Mouse (Mus musculus): ENCODE measurements at regions not wholly inside any gene's neighbourhood (a gene's known extent, or its start where the extent isn't known, plus 50 kb on each side); places are given as distances from the start of the nearest gene placed in this dataset.

DNA sequence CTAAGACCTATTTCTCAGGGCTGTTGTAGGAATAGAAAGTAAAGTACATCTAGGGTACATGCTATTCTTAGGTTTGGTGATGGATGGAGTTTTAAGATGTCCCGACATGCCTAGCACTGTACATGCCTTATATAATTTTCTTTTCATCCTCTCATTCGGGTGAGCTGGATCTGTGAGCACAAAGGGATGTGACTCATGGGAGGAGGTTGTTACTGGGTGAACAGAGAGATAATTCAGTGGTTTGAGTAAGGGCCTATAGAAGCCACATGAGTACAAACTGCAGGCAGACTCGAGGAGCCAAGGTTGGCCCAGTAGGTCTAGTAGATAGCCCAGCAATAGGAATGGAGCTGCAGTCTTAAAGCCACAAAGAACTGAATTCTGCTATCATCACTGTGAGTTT, 76.5 kb upstream of the Tnfaip3 start:
- Histone ChIP-seq H3K4me3 (replicated peaks; ENCODE audit: low read depth, low read length) (no peak overlapping the region), H3K27me3 (ENCODE audit: control insufficient read depth, insufficient read depth, low read length) (no peaks in the 10 kb centered on the region), H3K9me3 (ENCODE audit: control insufficient read depth, low read length) (no peaks in the 10 kb centered on the region), H3K36me3 (ENCODE audit: control insufficient read depth, insufficient read depth, low read length) (no peaks in the 10 kb centered on the region), H3K9ac (replicated peaks; ENCODE audit: low read length) (no peak overlapping the region), H3K4me1 (ENCODE audit: control insufficient read depth, insufficient read depth, low read length) (no peaks in the 10 kb centered on the region), H3K4me2 (ENCODE audit: low read length) (no peak overlapping the region), H3K27ac (replicated peaks; ENCODE audit: low read depth, low read length) (no peak overlapping the region)
- WGBS, result 91% methylated on average over 3 of the region's 3 CpGs
- no peak for ATAC-seq (ENCODE audit: low FRiP score, low TSS enrichment)
- DNase-seq, result no peak

DNA sequence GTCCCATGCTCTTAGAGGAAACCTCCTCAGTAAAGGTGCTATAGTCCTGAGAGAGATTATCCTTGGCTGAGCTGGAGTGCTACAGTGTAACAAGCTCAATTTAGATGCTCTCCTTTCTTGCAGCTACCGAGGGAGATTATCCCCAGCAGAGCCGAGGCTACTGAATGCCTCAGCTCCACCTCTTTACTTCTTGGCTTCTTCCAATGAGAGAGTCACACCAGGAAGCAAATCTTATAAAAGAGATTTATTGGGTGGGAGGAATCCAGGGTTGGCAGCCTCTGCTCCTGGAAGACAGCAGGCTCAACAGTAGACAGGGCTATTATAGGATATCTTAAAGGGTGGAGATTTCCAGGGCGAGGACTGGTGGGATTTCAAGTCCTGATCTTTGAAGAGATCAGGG, 75.7 kb upstream of the Tnfaip3 start:
- H3K36me3 ChIP-seq (ENCODE audit: control insufficient read depth, insufficient read depth, low read length), result no peaks in the 10 kb centered on the region
- H3K4me2 ChIP-seq (ENCODE audit: low read length), result no peak overlapping the region
- no peaks in the 10 kb centered on the region for H3K27me3 ChIP-seq (ENCODE audit: control insufficient read depth, insufficient read depth, low read length)
- ATAC-seq (ENCODE audit: low FRiP score, low TSS enrichment), result no peak
- no peak for DNase-seq
- 17% methylated on average over 3 of the region's 3 CpGs for WGBS
- H3K4me1 ChIP-seq (ENCODE audit: control insufficient read depth, insufficient read depth, low read length), result no peaks in the 10 kb centered on the region
- no peak overlapping the region for H3K9ac ChIP-seq (replicated peaks; ENCODE audit: low read length)
- H3K9me3 ChIP-seq (ENCODE audit: control insufficient read depth, low read length), result no peaks in the 10 kb centered on the region
- H3K27ac ChIP-seq (replicated peaks; ENCODE audit: low read depth, low read length), result no peak overlapping the region
- no peak overlapping the region for H3K4me3 ChIP-seq (replicated peaks; ENCODE audit: low read depth, low read length)

DNA sequence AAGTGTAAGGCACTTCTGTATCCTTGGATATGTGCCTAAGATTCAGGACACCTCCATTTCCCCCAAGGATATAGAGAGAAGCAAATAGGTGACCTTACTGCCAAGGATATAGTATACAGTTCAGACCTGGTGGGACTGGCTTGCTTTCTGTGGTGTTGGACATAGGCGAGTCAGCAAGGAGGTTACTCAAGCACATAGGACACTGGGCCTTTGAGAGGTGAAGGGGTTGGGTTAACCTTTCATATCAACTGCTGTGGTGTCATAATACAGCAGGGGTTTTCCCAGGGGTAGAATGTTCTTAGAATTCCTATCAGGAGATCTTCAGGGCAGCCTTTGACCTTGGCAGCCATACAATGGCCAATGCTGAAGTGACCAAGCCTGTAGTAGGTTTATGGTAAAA, 71.5 kb upstream of the Tnfaip3 start:
- 91% methylated on average over 1 of the region's 1 CpGs for WGBS
- no peaks in the 10 kb centered on the region for H3K27me3 ChIP-seq (ENCODE audit: control insufficient read depth, insufficient read depth, low read length)
- H3K4me1 ChIP-seq (ENCODE audit: control insufficient read depth, insufficient read depth, low read length), result no peaks in the 10 kb centered on the region
- H3K36me3 ChIP-seq (ENCODE audit: control insufficient read depth, insufficient read depth, low read length), result no peaks in the 10 kb centered on the region
- no peak overlapping the region for H3K4me3 ChIP-seq (replicated peaks; ENCODE audit: low read depth, low read length)
- ATAC-seq (ENCODE audit: low FRiP score, low TSS enrichment), result no peak
- H3K4me2 ChIP-seq (ENCODE audit: low read length), result no peak overlapping the region
- DNase-seq, result no peak
- H3K9me3 ChIP-seq (ENCODE audit: control insufficient read depth, low read length), result no peaks in the 10 kb centered on the region
- no peak overlapping the region for H3K9ac ChIP-seq (replicated peaks; ENCODE audit: low read length)
- H3K27ac ChIP-seq (replicated peaks; ENCODE audit: low read depth, low read length), result no peak overlapping the region

DNA sequence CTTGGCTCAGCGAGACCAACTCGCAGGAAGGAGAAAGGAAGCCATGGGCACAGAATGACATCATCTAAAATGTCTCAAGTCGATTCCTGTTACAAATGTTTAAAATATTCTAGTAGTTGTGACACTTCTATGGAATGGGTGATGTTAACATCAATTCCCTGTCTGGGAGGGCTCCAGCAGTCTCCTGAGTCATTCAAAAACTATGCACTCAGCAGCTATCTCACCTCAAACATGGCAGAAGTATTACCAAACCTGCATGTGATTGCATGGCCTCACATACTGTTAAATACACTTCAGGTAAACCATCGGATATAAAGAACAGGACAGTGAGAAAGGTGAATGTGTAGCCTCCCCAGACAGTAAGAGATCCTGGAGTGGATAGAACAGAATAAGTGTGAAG, 66.7 kb upstream of the Tnfaip3 start:
- no peak for DNase-seq
- H3K27ac ChIP-seq (replicated peaks; ENCODE audit: low read depth, low read length), result no peak overlapping the region
- H3K36me3 ChIP-seq (ENCODE audit: control insufficient read depth, insufficient read depth, low read length), result no peaks in the 10 kb centered on the region
- ATAC-seq (ENCODE audit: low FRiP score, low TSS enrichment), result no peak
- H3K4me3 ChIP-seq (replicated peaks; ENCODE audit: low read depth, low read length), result no peak overlapping the region
- no peaks in the 10 kb centered on the region for H3K9me3 ChIP-seq (ENCODE audit: control insufficient read depth, low read length)
- no peak overlapping the region for H3K4me2 ChIP-seq (ENCODE audit: low read length)
- no peaks in the 10 kb centered on the region for H3K4me1 ChIP-seq (ENCODE audit: control insufficient read depth, insufficient read depth, low read length)
- H3K9ac ChIP-seq (replicated peaks; ENCODE audit: low read length), result no peak overlapping the region
- WGBS, result 88% methylated on average over 4 of the region's 4 CpGs
- H3K27me3 ChIP-seq (ENCODE audit: control insufficient read depth, insufficient read depth, low read length), result no peaks in the 10 kb centered on the region

DNA sequence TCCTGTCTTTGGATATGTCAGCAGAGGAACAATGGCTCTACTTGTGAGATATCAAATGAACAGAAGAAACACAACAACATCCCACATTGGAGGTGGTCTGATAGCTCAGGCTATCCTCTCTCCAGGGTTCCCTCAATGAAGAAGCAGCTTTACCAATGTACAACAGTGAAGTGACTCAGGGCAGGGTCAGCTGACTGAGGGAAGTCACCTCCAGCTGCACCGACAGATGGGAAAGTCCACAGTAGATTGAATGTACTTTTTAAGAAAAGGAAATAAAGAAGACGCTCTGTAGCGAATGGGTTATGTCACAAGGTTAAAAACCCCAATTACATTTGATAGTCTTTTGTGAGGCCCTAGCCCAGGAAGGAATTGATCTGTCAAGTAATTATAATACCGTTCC, 62.6 kb upstream of the Tnfaip3 start:
- ATAC-seq (ENCODE audit: low FRiP score, low TSS enrichment), result no peak
- no peak overlapping the region for H3K27ac ChIP-seq (replicated peaks; ENCODE audit: low read depth, low read length)
- no peaks in the 10 kb centered on the region for H3K27me3 ChIP-seq (ENCODE audit: control insufficient read depth, insufficient read depth, low read length)
- H3K9me3 ChIP-seq (ENCODE audit: control insufficient read depth, low read length), result no peaks in the 10 kb centered on the region
- H3K4me3 ChIP-seq (replicated peaks; ENCODE audit: low read depth, low read length), result no peak overlapping the region
- no peak overlapping the region for H3K9ac ChIP-seq (replicated peaks; ENCODE audit: low read length)
- H3K36me3 ChIP-seq (ENCODE audit: control insufficient read depth, insufficient read depth, low read length), result no peaks in the 10 kb centered on the region
- H3K4me1 ChIP-seq (ENCODE audit: control insufficient read depth, insufficient read depth, low read length), result no peaks in the 10 kb centered on the region
- no peak overlapping the region for H3K4me2 ChIP-seq (ENCODE audit: low read length)
- WGBS, result 83% methylated on average over 4 of the region's 4 CpGs
- no peak for DNase-seq

DNA sequence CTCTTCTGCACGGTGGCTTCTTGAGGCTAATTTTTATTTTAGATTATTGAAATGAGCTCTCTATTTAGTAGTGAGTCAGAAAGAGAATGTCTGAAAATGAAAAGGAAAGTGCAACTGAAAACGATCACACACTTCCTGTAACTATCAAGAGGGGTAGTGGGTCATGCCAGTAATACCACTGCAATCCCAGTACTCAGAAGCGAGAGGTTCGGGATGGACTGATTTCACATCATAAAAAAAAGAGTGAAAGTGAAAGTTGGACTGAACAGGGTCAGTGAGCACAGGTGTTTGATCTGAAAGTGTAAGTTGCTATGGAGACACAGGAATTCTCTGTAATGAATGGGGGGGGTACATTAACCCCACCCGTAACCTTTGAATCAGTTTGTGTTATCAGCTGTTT, 52.9 kb upstream of the Tnfaip3 start:
- no peak for ATAC-seq (ENCODE audit: low FRiP score, low TSS enrichment)
- WGBS, result 89% methylated on average over 5 of the region's 5 CpGs
- Histone ChIP-seq H3K27ac (replicated peaks; ENCODE audit: low read depth, low read length) (no peak overlapping the region), H3K4me2 (ENCODE audit: low read length) (no peak overlapping the region), H3K27me3 (ENCODE audit: control insufficient read depth, insufficient read depth, low read length) (no peaks in the 10 kb centered on the region), H3K9ac (replicated peaks; ENCODE audit: low read length) (no peak overlapping the region), H3K4me1 (ENCODE audit: control insufficient read depth, insufficient read depth, low read length) (no peaks in the 10 kb centered on the region), H3K36me3 (ENCODE audit: control insufficient read depth, insufficient read depth, low read length) (no peaks in the 10 kb centered on the region), H3K4me3 (replicated peaks; ENCODE audit: low read depth, low read length) (no peak overlapping the region), H3K9me3 (ENCODE audit: control insufficient read depth, low read length) (no peaks in the 10 kb centered on the region)
- DNase-seq, result no peak

DNA sequence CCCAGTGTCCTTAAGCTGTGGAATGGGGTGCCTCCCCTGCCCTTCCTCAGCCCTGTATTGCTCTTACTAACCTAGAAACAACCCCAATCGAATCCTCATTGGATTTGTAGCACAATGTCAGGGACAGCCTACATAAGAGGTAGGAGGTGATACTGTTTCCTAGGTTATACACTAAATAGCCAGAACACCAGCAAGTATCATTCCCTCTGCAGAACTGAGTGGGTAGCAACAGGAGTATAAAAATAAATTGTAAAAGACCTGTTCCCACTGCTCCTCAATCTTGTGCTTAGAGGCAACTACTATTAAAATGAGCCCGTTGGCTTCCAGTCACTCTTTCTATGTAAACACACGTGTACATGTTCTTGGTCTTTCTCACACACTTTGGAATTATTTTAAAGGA, 52.2 kb upstream of the Tnfaip3 start:
- Histone ChIP-seq H3K27me3 (ENCODE audit: control insufficient read depth, insufficient read depth, low read length) (no peaks in the 10 kb centered on the region), H3K9me3 (ENCODE audit: control insufficient read depth, low read length) (no peaks in the 10 kb centered on the region), H3K4me1 (ENCODE audit: control insufficient read depth, insufficient read depth, low read length) (no peaks in the 10 kb centered on the region), H3K4me2 (ENCODE audit: low read length) (no peak overlapping the region), H3K4me3 (replicated peaks; ENCODE audit: low read depth, low read length) (no peak overlapping the region), H3K36me3 (ENCODE audit: control insufficient read depth, insufficient read depth, low read length) (no peaks in the 10 kb centered on the region), H3K27ac (replicated peaks; ENCODE audit: low read depth, low read length) (no peak overlapping the region), H3K9ac (replicated peaks; ENCODE audit: low read length) (no peak overlapping the region)
- ATAC-seq (ENCODE audit: low FRiP score, low TSS enrichment) (no peak), DNase-seq (no peak)
- 84% methylated on average over 3 of the region's 3 CpGs for WGBS

DNA sequence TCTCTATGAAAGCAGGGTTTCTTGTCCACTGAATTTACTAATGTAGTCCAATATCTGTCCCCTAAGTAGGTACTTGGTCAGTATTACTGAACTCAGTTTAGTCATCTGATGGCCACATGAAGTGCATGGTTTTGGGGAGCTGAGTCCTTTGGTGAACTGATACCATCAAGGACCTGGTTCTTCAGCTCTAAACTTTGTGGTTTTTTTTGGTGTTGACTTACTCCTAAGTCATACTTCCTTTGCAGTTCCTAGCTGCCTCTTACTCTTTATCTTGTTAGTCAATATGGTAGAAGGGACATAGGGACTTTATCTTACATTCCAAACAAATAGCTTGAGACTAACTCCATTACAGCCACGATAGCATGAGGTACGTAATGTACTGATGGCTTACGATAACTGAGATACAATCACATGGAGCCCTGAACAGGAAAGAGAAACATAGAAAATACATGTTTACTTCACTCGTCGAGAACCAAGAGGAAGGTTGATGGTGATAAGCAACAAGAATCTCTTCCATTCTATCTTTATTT, 51.4 kb upstream of the Tnfaip3 start:
- H3K27ac ChIP-seq (replicated peaks; ENCODE audit: low read depth, low read length), result no peak overlapping the region
- no peaks in the 10 kb centered on the region for H3K27me3 ChIP-seq (ENCODE audit: control insufficient read depth, insufficient read depth, low read length)
- no peaks in the 10 kb centered on the region for H3K36me3 ChIP-seq (ENCODE audit: control insufficient read depth, insufficient read depth, low read length)
- H3K4me2 ChIP-seq (ENCODE audit: low read length), result no peak overlapping the region
- no peak overlapping the region for H3K4me3 ChIP-seq (replicated peaks; ENCODE audit: low read depth, low read length)
- DNase-seq (no peak), ATAC-seq (ENCODE audit: low FRiP score, low TSS enrichment) (no peak)
- 94% methylated on average over 5 of the region's 5 CpGs for WGBS
- no peak overlapping the region for H3K9ac ChIP-seq (replicated peaks; ENCODE audit: low read length)
- no peaks in the 10 kb centered on the region for H3K9me3 ChIP-seq (ENCODE audit: control insufficient read depth, low read length)
- H3K4me1 ChIP-seq (ENCODE audit: control insufficient read depth, insufficient read depth, low read length), result no peaks in the 10 kb centered on the region
